Mouse (Mus musculus) hindbrain, embryonic 10.5 days (tissue): Measurements from ENCODE around the gene Iqcn. TPM values are rescaled to one million over a fixed set of nuclear protein-coding genes. Genes with fewer than 3 reads are reported as not detected.
A peak's percentile ranks its signal among the peaks of the same experiment; 100 is the strongest.

Experiments
- DNase-seq: peaks from one replicate; pipeline ENCODE4 v3.0.0-alpha.2; 2017; ENCODE audit warnings: low spot score
- H3K27ac ChIP-seq: fragments of 300-500 bp; sonication (generic); 2 replicates; pipeline ENCODE4 v1.5.1; 2016; ENCODE audit warnings: mild to moderate bottlenecking, moderate library complexity
- H3K27me3 ChIP-seq: fragments of 300-500 bp; sonication (generic); 2 replicates; pipeline ENCODE4 v1.6.1; 2016; ENCODE audit warnings: mild to moderate bottlenecking; ENCODE audit not compliant: poor library complexity, insufficient read depth, severe bottlenecking
- H3K36me3 ChIP-seq: fragments of 300-500 bp; sonication (generic); 2 replicates; pipeline ENCODE4 v1.6.1; 2016; ENCODE audit warnings: mild to moderate bottlenecking, moderate library complexity
- H3K4me1 ChIP-seq: fragments of 300-500 bp; sonication (generic); replicated peaks from 2 replicates; pipeline ENCODE4 v1.6.1; 2016; ENCODE audit warnings: mild to moderate bottlenecking
- H3K4me3 ChIP-seq: fragments of 300-500 bp; sonication (generic); 2 replicates; pipeline ENCODE4 v1.5.1; 2016; ENCODE audit warnings: mild to moderate bottlenecking, moderate library complexity
- H3K9me3 ChIP-seq: fragments of 300-500 bp; sonication (generic); 2 replicates; pipeline ENCODE4 v1.6.1; 2016; ENCODE audit warnings: mild to moderate bottlenecking, moderate library complexity
- WGBS: fragments of 180-500 bp; shearing (Covaris S2); methylation state at CpG from one replicate; pipeline ENCODE4 v1.1.7; 2016; 5-methylcytosine and 5-hydroxymethylcytosine counted together
- polyA plus RNA-seq: library from polyadenylated mRNA; unstranded; fragments of >200 nt; fragmentation: Nextera tagmentation; extraction: Ambion mirVana; gene quantifications from 2 replicates; pipeline ENCODE4 v1.2.1, GENCODE M21; 2016

Gene Iqcn
- polyA plus RNA-seq, 1 experiment from 2014 or later, result not detected

DNA sequence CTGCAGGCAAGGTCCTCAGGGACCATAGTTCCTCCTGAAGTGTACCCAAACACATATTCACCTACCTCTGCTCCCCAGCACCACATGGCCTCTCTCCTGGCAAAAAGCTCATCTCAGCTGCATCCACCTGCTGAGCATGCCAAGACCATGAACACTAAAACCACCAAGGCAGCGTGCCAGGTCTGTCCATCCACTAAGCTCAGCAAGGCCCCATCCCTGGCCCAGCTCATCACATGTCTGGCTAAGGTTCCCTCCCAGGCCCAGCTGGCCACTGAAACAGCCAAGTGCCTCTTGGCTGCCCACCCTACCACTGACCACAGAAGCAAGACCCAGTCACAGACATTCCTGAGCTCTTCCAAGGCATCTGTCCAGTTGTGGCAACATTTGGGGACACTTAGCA, 7.0 kb downstream of the Iqcn start:
- H3K9me3 ChIP-seq, result no peaks in the 10 kb centered on the region
- H3K4me3 ChIP-seq, result no peak overlapping the region
- H3K36me3 ChIP-seq, result no peaks in the 10 kb centered on the region
- no peak overlapping the region for H3K27ac ChIP-seq
- DNase-seq, result no peak
- WGBS, result 87% methylated on average over 1 of the region's 1 CpGs
- 0 out of 2 replicates have a peak, but pooled peaks cover 4% of the 10 kb centered on the region for H3K27me3 ChIP-seq
- peaks cover 16% of the 10 kb centered on the region for H3K4me1 ChIP-seq

DNA sequence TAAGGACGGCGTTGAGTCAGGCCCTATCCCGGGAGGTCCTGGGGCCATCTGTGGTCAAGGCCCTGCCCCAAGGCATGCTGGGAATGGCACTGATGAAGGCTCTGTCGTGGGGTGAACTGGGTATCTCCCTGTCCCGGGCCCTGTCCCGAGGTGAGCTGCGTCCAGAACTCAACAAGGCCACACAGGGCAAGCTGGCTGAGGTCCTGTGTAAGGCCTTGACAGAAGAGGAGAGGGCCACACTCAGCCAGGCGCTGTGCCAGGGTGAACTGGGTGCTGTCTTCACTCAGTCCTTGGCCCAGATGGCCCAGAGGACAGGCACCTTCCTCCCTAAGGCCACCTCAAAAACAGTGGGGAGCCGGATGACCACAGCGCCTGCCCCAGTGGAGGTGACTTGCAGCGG, 7.8 kb downstream of the Iqcn start:
- H3K9me3 ChIP-seq, result no peaks in the 10 kb centered on the region
- no peaks in the 10 kb centered on the region for H3K36me3 ChIP-seq
- WGBS, result 83% methylated on average over 11 of the region's 11 CpGs
- peaks cover 16% of the 10 kb centered on the region for H3K4me1 ChIP-seq
- no peak for DNase-seq
- H3K27me3 ChIP-seq, result 0 out of 2 replicates have a peak, but pooled peaks cover 4% of the 10 kb centered on the region
- H3K4me3 ChIP-seq, result no peak overlapping the region
- H3K27ac ChIP-seq, result no peak overlapping the region

DNA sequence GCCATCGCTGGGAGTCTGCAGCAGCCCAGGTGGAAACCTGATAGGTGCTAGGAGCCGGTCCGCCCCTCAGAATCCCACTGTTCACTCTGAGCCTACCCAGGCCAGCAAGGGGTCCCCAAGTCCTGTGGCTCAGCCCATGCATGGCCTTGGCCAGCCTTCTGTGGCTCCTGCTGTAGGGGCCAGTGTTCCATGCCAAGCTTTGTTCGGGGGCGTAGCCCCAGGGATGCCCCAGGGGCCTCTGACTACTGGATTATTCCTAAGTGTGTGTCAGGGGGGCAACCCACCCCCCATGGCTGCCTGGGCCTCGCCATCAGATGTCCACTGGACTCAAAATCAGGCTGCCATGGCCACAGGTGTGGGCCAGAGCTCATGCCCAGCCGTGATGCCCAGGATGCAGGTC, 10.7 kb downstream of the Iqcn start:
- no peak overlapping the region for H3K27ac ChIP-seq
- DNase-seq, result no peak
- WGBS, result 82% methylated on average over 7 of the region's 7 CpGs
- H3K9me3 ChIP-seq, result no peaks in the 10 kb centered on the region
- H3K36me3 ChIP-seq, result no peaks in the 10 kb centered on the region
- no peak overlapping the region for H3K4me3 ChIP-seq
- peaks cover 16% of the 10 kb centered on the region for H3K4me1 ChIP-seq
- peaks cover 19% of the 10 kb centered on the region; the same call in 1 of the 2 replicates for H3K27me3 ChIP-seq

DNA sequence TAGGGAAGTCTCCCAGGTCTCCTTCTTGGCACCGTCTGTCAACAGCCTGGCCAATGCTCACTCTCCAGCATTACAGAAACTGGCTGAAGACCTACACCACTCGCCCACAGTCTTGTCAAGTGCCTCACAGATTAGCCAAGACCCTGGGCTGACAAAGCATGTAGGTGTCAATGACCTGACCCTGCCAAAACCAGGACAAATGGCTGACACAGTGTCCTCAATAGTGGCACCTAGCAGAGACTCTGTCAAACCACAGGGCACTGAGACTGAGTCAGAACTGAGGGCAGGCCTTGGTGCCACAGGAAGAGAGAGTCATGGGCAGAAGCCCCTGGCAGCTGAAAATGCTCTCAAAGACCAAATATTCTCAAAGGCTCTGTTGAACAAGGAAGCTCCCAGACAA, 11.8 kb downstream of the Iqcn start:
- no peak for DNase-seq
- Histone ChIP-seq H3K36me3 (no peaks in the 10 kb centered on the region), H3K27ac (no peak overlapping the region), H3K4me3 (no peak overlapping the region), H3K27me3 (peaks cover 25% of the 10 kb centered on the region; the same call in 1 of the 2 replicates), H3K4me1 (peaks cover 16% of the 10 kb centered on the region), H3K9me3 (no peaks in the 10 kb centered on the region)
- WGBS, result 70% methylated on average over 2 of the region's 2 CpGs

DNA sequence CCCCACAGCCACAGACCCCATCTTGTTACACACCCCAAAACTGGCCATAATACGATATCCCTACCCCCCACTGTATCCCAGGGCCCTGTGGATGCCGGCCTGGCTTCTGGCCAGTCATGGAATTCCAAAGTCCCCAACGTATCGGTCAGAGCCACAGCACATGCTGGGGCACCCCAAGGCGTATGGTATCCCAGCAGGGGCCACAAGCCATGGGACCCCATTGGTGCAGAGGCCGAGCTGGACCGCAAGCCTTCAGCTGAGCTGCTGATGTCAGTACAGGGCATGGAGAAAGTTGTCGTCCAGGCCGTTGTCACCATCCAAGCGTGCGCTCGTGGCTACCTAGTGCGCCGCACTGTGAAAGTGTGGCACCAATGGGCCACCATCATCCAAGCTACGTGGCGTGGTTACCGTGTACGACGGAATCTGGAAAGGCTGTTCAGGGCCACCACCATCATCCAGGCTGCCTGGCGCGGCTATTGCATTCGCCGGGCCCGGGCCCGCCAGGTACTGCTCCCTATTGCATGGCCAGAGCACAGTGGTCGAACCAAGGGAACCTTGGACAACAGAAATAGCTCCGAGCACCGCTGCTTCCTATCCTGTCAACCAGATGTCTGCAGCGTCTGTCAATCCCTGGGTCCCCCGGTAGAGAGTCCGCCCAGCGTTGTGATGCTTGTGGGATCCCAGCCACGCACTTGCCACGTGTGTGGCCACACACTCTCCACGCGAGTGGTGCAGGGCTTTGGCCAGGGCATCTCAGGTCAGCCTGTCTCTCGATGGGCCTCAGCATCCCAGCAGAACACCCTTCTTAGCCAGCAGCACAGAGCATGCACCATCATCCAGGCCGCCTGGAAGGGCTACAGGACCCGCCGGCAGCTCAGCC, 13.5 kb downstream of the Iqcn start:
- no peak overlapping the region for H3K27ac ChIP-seq
- WGBS, result 85% methylated on average over 40 of the region's 40 CpGs
- no peak for DNase-seq
- peaks cover 16% of the 10 kb centered on the region for H3K4me1 ChIP-seq
- no peak overlapping the region for H3K4me3 ChIP-seq
- H3K27me3 ChIP-seq, result peaks cover 26% of the 10 kb centered on the region; the same call in 1 of the 2 replicates
- no peaks in the 10 kb centered on the region for H3K36me3 ChIP-seq
- H3K9me3 ChIP-seq, result no peaks in the 10 kb centered on the region

DNA sequence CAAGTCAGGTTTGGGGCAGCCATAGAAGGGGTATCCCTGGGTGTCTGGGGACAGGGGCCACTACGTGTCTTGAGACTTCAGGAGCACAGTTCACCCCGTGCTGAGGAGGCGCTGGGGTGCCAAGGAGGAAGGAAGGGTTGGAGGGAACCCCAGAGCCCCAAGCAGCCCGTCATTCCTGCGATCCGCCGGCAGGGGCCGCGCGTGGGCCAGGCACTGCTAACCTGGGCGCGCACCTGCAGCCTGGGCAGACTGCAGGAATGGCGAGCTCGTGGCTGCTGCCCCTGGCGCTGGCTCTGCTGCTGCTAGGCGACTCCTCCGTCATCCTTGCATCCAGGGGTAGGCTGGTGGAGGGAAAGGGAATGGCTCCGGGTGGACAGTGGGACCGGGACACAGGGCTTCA, 15.0 kb downstream of the Iqcn start, which contains the start of gene Gm3336:
TSS of gene Gm3336 (plus strand) at position 247 of the 400 bp plus-strand sequence.
- peaks cover 14% of the 10 kb centered on the region for H3K4me1 ChIP-seq
- peaks cover 22% of the 10 kb centered on the region; the same call in 1 of the 2 replicates for H3K27me3 ChIP-seq
- peak; percentile 49 for DNase-seq
- no peaks in the 10 kb centered on the region for H3K36me3 ChIP-seq
- no peaks in the 10 kb centered on the region for H3K9me3 ChIP-seq
- peak within 1 kb of the TSS; percentile 5; the same call in 1 of the 2 replicates for H3K4me3 ChIP-seq
- H3K27ac ChIP-seq, result no peak within 1 kb of the TSS
- 5% methylated on average over 19 of the region's 19 CpGs for WGBS

DNA sequence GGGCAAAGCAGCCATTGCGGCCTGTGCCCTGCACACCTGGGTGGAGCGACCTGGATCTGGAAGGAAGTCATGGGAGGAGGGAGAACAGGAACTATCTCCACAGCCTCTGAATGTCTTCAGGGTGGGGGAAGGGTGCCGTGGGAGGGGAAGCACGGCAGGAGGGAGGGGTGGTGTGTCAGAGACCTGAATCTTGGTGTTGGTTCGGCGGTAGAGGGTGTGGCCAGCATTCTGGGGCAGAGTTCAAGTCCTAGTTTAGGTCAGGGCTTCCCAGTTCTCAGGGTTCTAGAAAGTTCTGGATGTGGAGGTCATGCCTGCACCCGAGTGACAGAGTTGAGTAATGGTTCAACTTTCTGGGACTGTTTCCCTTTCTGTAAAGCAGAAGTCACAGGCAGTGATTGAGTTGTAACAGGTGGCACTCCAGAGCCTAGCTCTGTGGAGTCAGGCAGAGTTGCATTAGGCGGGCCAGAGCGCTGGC, 16.6 kb downstream of the Iqcn start:
- no peaks in the 10 kb centered on the region for H3K9me3 ChIP-seq
- H3K4me1 ChIP-seq, result peaks cover 4% of the 10 kb centered on the region; the same call in 1 of the 2 replicates
- no peak overlapping the region for H3K27ac ChIP-seq
- no peak overlapping the region for H3K4me3 ChIP-seq
- H3K36me3 ChIP-seq, result no peaks in the 10 kb centered on the region
- WGBS, result 75% methylated on average over 9 of the region's 9 CpGs
- no peak for DNase-seq
- H3K27me3 ChIP-seq, result peaks cover 22% of the 10 kb centered on the region; the same call in 1 of the 2 replicates

DNA sequence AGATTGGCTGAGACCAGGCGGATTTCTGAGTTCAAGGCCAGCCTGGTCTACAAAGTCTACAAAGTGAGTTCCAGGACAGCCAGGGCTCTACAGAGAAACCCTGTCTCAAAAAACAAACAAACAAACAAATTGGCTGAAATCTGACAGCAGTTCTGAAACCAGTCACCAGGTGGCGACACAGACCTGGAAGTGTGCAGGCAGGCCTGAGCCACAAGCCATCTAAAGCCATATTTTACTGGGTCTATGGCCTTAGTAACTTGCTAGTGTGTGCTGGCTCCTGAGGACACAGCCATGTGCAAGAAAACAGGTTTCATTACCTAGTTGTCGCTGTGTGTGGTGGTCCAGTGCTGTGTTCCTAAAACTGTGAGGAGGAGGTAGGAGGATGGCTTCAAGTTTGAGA, 17.5 kb downstream of the Iqcn start:
- Histone ChIP-seq H3K4me3 (no peak overlapping the region), H3K36me3 (no peaks in the 10 kb centered on the region), H3K9me3 (no peaks in the 10 kb centered on the region), H3K4me1 (peaks cover 4% of the 10 kb centered on the region; the same call in 1 of the 2 replicates), H3K27ac (no peak overlapping the region), H3K27me3 (peaks cover 26% of the 10 kb centered on the region; the same call in 1 of the 2 replicates)
- WGBS, result 7% methylated on average over 3 of the region's 3 CpGs
- DNase-seq, result peak; percentile 78

DNA sequence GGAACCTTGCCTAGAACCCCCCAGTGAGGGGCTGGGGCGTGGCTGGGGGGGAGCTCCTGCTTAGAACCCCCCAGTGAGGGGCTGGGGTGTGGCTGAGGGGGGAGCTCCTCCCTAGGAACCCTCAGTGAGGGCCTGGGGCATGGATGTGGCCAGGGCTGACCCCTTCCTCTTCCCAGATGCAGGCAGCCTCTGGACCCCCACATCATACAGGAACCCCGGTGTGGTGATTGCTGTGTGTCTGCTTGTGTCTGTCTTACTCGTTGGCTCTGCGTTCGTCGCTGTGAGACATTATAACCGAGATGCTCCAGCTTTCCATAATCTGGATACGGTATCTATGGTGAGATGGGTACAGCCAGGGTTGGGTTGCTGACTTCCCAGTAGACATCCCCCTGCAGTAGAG, 18.3 kb downstream of the Iqcn start:
- H3K36me3 ChIP-seq, result no peaks in the 10 kb centered on the region

DNA sequence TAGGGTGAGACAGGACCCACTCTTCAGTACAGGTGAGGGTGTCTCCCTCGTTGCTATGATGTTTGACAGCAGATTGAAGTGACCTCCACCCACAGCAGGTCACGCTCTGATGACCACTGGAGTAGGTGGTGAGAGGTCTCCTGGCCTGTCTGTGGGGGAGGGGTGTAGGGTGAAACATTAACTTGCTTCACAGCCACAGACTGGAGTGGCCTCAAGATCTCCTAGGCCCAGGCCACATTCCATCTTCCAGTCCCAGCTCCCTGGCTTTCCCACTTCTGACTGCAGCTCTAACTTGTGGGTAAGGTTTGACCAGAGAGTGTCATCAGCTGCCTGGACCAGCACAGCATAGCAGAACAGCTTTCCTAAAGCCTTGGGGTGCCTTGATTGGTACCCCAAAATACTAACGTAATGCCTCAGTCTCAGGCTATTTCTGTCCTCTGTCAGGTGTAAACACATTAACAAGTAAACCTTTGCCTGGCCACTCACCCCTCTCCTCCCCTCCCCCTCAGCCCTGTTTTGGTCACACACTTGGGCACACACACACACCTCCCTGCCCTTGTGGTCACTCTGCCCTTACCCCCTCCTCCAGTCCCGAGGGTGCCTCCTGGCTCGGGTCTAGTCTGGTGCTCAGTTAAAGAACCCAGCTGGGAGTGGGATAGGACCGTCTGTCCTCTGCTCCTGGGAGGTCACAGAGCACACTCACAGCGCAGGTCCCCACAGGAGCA, 20.4 kb downstream of the Iqcn start, which contains the start of gene Pde4c:
TSS of gene Pde4c (plus strand) at position 235 of the 725 bp plus-strand sequence.
- no peak within 1 kb of the TSS for H3K4me3 ChIP-seq
- no peak within 1 kb of the TSS for H3K27ac ChIP-seq
- DNase-seq, result no peak
- H3K27me3 ChIP-seq, result peaks cover 39% of the 10 kb centered on the region
- no peaks in the 10 kb centered on the region for H3K36me3 ChIP-seq
- no peaks in the 10 kb centered on the region for H3K4me1 ChIP-seq
- WGBS, result 57% methylated on average over 7 of the region's 7 CpGs
- no peaks in the 10 kb centered on the region for H3K9me3 ChIP-seq

More for the DNA sequence above, 18.3 kb downstream of the Iqcn start:
- no peaks in the 10 kb centered on the region for H3K9me3 ChIP-seq
- H3K27me3 ChIP-seq, result peaks cover 32% of the 10 kb centered on the region
- peaks cover 4% of the 10 kb centered on the region; the same call in 1 of the 2 replicates for H3K4me1 ChIP-seq
- H3K4me3 ChIP-seq, result no peak overlapping the region
- WGBS, result 85% methylated on average over 8 of the region's 8 CpGs
- H3K27ac ChIP-seq, result no peak overlapping the region
- DNase-seq, result no peak

DNA sequence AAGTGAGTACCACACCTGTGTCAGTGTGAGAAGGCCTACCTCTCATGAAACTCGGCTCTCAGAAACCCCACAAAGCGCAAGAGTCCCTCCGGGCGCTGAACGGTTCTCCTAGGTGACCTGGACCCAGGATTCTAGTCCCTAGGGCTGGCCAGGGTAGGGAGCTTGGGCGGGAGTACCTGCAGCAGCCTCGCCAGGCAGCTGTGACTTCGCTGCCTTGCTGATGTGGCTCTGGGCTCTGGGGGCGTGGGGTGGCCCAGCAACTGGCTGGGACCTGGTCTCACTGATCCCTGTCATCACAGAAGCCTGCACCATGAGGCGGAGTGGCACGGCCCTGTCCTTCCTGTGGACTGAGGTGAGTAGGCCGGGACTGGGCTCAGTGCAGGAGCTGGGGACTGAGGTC, 21.0 kb downstream of the Iqcn start:
- no peak overlapping the region for H3K27ac ChIP-seq
- no peaks in the 10 kb centered on the region for H3K4me1 ChIP-seq
- H3K4me3 ChIP-seq, result no peak overlapping the region
- no peaks in the 10 kb centered on the region for H3K9me3 ChIP-seq
- no peaks in the 10 kb centered on the region for H3K36me3 ChIP-seq
- 73% methylated on average over 12 of the region's 12 CpGs for WGBS
- peaks cover 44% of the 10 kb centered on the region for H3K27me3 ChIP-seq
- no peak for DNase-seq

DNA sequence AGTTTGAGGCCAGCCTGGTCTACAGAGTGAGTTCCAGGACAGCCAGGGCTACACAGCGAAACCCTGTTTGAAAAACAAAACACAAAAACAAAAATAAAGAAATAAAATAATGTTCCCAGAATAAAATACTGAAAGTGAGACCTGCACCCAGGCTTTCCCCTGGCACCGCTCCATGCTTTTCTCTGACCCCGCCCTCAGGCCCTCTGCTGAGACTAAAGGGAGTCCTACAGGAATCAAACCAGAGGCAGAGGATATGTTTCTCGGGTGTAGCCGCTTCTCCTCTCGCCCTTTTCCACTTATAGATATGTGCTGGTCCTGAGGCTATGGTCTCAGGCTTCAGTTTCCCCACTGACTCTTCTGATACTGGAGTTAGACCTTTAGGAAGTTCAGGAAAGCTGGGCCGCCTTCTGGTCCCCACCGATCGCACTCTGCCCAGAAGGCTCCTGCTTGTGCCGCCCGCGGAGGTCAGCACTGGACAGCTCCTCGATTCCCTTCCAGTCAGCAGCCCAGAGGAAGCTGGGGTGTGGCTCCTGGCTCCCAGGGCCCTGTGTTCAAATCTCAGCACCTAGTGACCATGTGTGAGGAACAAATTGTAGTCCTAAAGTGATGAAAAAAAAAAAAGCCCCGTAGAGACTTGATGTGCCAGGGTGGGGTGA, 22.7 kb downstream of the Iqcn start:
- Histone ChIP-seq H3K4me3 (no peak overlapping the region), H3K9me3 (no peaks in the 10 kb centered on the region), H3K4me1 (peaks cover 11% of the 10 kb centered on the region), H3K27me3 (peaks cover 54% of the 10 kb centered on the region), H3K27ac (no peak overlapping the region), H3K36me3 (no peaks in the 10 kb centered on the region)
- DNase-seq, result no peak
- WGBS, result 27% methylated on average over 14 of the region's 14 CpGs
